Mouse (Mus musculus) liver, adult 2 months (tissue): Measurements from ENCODE around the gene Gm10401. TPM values are rescaled to one million over a fixed set of nuclear protein-coding genes. Genes with fewer than 3 reads are reported as not detected.

Source experiments
- DNase-seq: peaks from one replicate; pipeline ENCODE4 v3.0.0-alpha.2; 2011; ENCODE audit warnings: low read depth, low spot score; ENCODE audit errors: extremely low read depth
- H3K27ac ChIP-seq: fragments of 200-500 bp; replicated peaks from 2 replicates; pipeline ENCODE4 v1.5.1; 2012; ENCODE audit warnings: low read depth, mild to moderate bottlenecking, control low read depth, inconsistent platforms, low read length; ENCODE audit not compliant: insufficient read depth
- H3K27me3 ChIP-seq: fragments of 200-500 bp; 2 replicates; pipeline ENCODE4 v1.6.1; 2012; ENCODE audit warnings: mild to moderate bottlenecking, moderate library complexity, low read length, inconsistent platforms; ENCODE audit not compliant: control insufficient read depth, insufficient read depth
- H3K36me3 ChIP-seq: fragments of 200-500 bp; 2 replicates; pipeline ENCODE4 v1.6.1; 2012; ENCODE audit warnings: low read length, inconsistent platforms; ENCODE audit not compliant: control insufficient read depth, insufficient read depth
- H3K4me1 ChIP-seq: fragments of 200-500 bp; 2 replicates; pipeline ENCODE4 v1.6.1; 2011; ENCODE audit warnings: low read length; ENCODE audit not compliant: control insufficient read depth, insufficient read depth
- H3K4me3 ChIP-seq: fragments of 200-500 bp; 2 replicates; pipeline ENCODE4 v1.5.1; 2011; ENCODE audit warnings: low read depth, mild to moderate bottlenecking, control low read depth, low read length, moderate library complexity; ENCODE audit not compliant: insufficient read depth
- H3K79me2 ChIP-seq: fragments of 200-500 bp; 2 replicates; pipeline ENCODE4 v1.6.1; 2012; ENCODE audit warnings: inconsistent platforms, mild to moderate bottlenecking, low read length, moderate library complexity; ENCODE audit not compliant: control insufficient read depth, insufficient read depth
- H3K9ac ChIP-seq: fragments of 200-500 bp; 2 replicates; pipeline ENCODE4 v1.6.1; 2012; ENCODE audit warnings: low read depth, mild to moderate bottlenecking, control low read depth, inconsistent platforms, low read length
- CTCF ChIP-seq: fragments of 200-500 bp; IDR thresholded peaks from 2 replicates; pipeline ENCODE4 v1.5.1; 2011; ENCODE audit warnings: low read depth, low read length, control low read depth
- POLR2A ChIP-seq: fragments of 200-500 bp; IDR thresholded peaks from 2 replicates; pipeline ENCODE4 v1.6.1; 2011; ENCODE audit warnings: low read length, control low read depth; ENCODE audit not compliant: insufficient read depth; ENCODE audit errors: extremely low read depth
- WGBS: fragments of 180-500 bp; shearing (Covaris S2); methylation state at CpG from one replicate; pipeline ENCODE4 v1.1.7; 2018; 5-methylcytosine and 5-hydroxymethylcytosine counted together
- polyA plus RNA-seq: library from polyadenylated mRNA; depleted of rRNA; stranded (reverse); fragments of >200 nt; gene quantifications from 2 replicates; pipeline ENCODE4 v1.2.3, GENCODE M21; 2012
- total RNA-seq: library from RNA; depleted of rRNA; stranded (reverse); fragments of >200 nt; gene quantifications from 2 replicates; pipeline ENCODE4 v1.2.3, GENCODE M21; 2014

Gene Gm10401
- total and polyA plus RNA-seq, 2 experiments: 0.17 TPM; not detected in 1

- no peak overlapping the region for H3K27ac ChIP-seq
- no peaks in the 10 kb centered on the region for H3K27me3 ChIP-seq
- DNase-seq: peak; percentile 43
- no peak overlapping the region for H3K4me3 ChIP-seq
- peaks cover 6% of the 10 kb centered on the region; the same call in 1 of the 2 replicates for H3K36me3 ChIP-seq
- no peak overlapping the region for H3K9ac ChIP-seq
- H3K4me1 ChIP-seq: no peaks in the 10 kb centered on the region
- TF ChIP-seq POLR2A (no peak), CTCF (peak; percentile 96)
- no peaks in the 10 kb centered on the region for H3K79me2 ChIP-seq
- WGBS: 46% methylated on average over 24 of the region's 24 CpGs
Observed at GRCm38 (mm10) chr5:115125211-115125871, 27.2 kb upstream of the Gm10401 start.

GRCm38 (mm10) chr5:115124690-115125089, 26.6 kb upstream of the Gm10401 start:
- Histone ChIP-seq H3K27ac (no peak overlapping the region), H3K36me3 (peaks cover 6% of the 10 kb centered on the region; the same call in 1 of the 2 replicates), H3K4me3 (no peak overlapping the region), H3K9ac (no peak overlapping the region), H3K4me1 (no peaks in the 10 kb centered on the region), H3K79me2 (no peaks in the 10 kb centered on the region), H3K27me3 (no peaks in the 10 kb centered on the region)
- WGBS: 91% methylated on average over 6 of the region's 6 CpGs
- DNase-seq: no peak
- TF ChIP-seq POLR2A: no peak
- no peak for TF ChIP-seq CTCF

DNA sequence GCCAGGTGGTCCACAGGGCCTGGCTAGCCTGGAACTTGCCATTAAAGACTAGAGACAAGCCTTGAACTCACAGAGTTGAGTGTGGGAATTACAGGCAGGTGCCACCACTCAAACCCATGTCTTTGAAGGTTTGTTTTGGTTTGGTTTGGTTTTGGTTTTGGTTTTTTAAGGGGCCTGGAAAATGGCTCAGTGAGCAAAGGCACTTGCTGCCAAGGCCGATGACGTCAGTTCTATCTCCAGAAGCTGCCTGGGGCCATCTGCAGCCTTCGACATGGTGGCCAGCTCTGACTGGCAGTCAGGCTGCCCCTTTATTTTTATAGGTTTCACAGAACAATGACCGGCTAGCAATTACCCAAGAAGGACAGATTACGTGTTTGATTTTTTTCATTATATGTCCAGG, 22.9 kb upstream of the Gm10401 start:
- DNase-seq: no peak
- H3K9ac ChIP-seq: no peak overlapping the region
- no peaks in the 10 kb centered on the region; the same call in 1 of the 2 replicates for H3K36me3 ChIP-seq
- 96% methylated on average over 5 of the region's 5 CpGs for WGBS
- H3K27me3 ChIP-seq: no peaks in the 10 kb centered on the region
- peaks cover 3% of the 10 kb centered on the region; the same call in 1 of the 2 replicates for H3K79me2 ChIP-seq
- no peak overlapping the region for H3K27ac ChIP-seq
- no peak overlapping the region for H3K4me3 ChIP-seq
- TF ChIP-seq POLR2A (no peak), CTCF (no peak)
- peaks cover 10% of the 10 kb centered on the region; the same call in 1 of the 2 replicates for H3K4me1 ChIP-seq

- Histone ChIP-seq H3K27me3 (no peaks in the 10 kb centered on the region), H3K4me1 (peaks cover 14% of the 10 kb centered on the region), H3K27ac (peak within 1 kb of the TSS; percentile 92), H3K79me2 (peaks cover 3% of the 10 kb centered on the region; the same call in 1 of the 2 replicates), H3K4me3 (peak within 1 kb of the TSS; percentile 93), H3K9ac (peak within 1 kb of the TSS; percentile 87), H3K36me3 (no peaks in the 10 kb centered on the region; the same call in 1 of the 2 replicates)
- DNase-seq: peak; percentile 73
- WGBS: under 1% methylated on average over 39 of the region's 39 CpGs
- TF ChIP-seq CTCF (no peak), POLR2A (peak; percentile 59)
Observed at GRCm38 (mm10) chr5:115118961-115119570, 21.0 kb upstream of the Gm10401 start, which contains the start of gene Acads. Gene Acads, minus strand, starts transcription at chr5:115119346.

DNA sequence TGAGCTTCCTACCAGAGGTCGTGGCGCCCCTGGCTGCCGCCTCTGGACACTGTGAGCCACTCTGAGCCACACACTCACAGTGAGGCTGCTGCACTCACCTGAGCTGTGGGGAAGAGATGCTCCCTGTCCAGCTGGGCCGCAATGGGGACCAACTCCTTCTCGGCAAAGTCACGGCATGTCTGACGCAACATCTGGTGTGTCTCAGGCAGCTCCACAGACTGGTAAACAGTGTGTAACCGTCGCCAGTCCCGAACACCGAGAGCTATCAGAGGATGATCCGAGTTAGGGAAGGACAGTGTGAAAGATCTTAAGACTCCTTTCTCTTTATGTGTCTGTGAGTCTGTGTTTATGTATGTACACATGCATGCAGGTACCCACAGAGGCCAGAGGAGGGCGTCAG, 19.4 kb upstream of the Gm10401 start:
- Histone ChIP-seq H3K36me3 (no peaks in the 10 kb centered on the region; the same call in 1 of the 2 replicates), H3K4me1 (peaks cover 14% of the 10 kb centered on the region), H3K9ac (no peak overlapping the region), H3K27ac (no peak overlapping the region), H3K4me3 (peak overlapping the region; percentile 2; the same call in 1 of the 2 replicates), H3K27me3 (no peaks in the 10 kb centered on the region), H3K79me2 (peaks cover 3% of the 10 kb centered on the region; the same call in 1 of the 2 replicates)
- DNase-seq: peak; percentile 51
- TF ChIP-seq POLR2A (no peak), CTCF (no peak)
- whole genome bisulfite sequencing: 48% methylated on average over 13 of the region's 13 CpGs

DNA sequence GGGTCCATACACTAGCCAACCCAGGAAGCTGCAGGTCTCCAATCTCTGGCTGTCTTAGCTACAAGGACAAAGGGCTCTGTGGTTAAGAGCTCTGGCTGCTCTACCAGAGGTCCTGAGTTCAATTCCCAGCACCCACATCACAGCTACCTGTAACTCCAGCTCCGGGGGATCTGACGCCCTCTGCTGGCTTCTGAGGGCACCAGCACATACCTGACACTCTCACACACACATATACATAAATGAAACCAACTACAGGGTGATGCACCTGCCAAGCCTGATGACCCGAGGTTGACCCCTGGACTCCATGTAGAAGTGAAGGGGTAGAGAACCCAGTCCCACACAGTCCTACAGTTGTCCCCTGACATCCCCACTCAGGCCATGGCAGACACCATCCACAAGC, 18.3 kb upstream of the Gm10401 start:
- Histone ChIP-seq H3K4me3 (no peak overlapping the region), H3K9ac (no peak overlapping the region), H3K27ac (no peak overlapping the region), H3K27me3 (no peaks in the 10 kb centered on the region), H3K79me2 (peaks cover 3% of the 10 kb centered on the region; the same call in 1 of the 2 replicates), H3K4me1 (peaks cover 14% of the 10 kb centered on the region), H3K36me3 (peaks cover 3% of the 10 kb centered on the region; the same call in 1 of the 2 replicates)
- DNase-seq: no peak
- WGBS: 95% methylated on average over 3 of the region's 3 CpGs
- TF ChIP-seq POLR2A: no peak
- peak; percentile 39; the same call in 1 of the 2 replicates for TF ChIP-seq CTCF
